Mouse (Mus musculus) thymus, postnatal 10 days (tissue): ENCODE data around the gene Fem1b.
"Not testable (repeated sequence)": the region's sequence is repeated elsewhere in the genome, so short reads cannot be mapped to it uniquely, and the experiment has no call there.

ENCODE experiments used
- DNase-seq, 2 experiments: peaks; one replicate each; pipeline ENCODE4 v3.0.0; 2021; ENCODE audit warnings: low spot score in 2 of 2

The Fem1b gene

DNA sequence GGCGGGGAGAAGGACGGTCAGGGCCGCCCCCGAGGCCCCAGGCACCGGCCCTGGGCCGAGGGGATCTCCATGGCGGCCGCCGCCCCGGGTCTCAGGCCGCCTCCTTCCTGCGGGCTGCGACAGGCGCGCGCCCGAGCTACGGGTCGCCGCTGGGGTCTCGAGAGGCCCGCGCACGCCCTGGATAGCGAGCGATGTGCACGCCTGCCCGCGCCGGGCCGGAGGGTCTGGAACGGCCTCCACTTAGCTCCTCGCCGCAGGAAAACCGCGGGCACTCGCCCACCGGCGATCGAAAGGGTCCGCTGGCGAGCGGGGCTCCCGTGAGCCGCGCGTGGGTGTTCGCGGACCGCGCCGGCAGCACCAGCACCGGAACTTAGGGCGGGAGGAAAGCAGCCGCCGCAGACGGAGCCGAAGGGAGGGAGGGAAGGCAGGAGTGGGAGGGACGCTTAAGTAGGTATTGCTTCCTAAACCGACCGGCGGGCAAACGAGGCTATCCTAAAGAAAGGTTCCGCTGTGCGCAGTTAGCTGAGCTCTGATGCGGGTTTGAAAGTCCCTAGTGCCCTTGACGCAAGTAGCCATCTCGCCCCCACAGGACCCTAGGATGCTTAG, at the start of gene Fem1b:
Gene Fem1b, minus strand, starts transcription at position 419 of the 606 bp plus-strand sequence.
- DNase-seq, result peak; percentile 84 to 89

DNA sequence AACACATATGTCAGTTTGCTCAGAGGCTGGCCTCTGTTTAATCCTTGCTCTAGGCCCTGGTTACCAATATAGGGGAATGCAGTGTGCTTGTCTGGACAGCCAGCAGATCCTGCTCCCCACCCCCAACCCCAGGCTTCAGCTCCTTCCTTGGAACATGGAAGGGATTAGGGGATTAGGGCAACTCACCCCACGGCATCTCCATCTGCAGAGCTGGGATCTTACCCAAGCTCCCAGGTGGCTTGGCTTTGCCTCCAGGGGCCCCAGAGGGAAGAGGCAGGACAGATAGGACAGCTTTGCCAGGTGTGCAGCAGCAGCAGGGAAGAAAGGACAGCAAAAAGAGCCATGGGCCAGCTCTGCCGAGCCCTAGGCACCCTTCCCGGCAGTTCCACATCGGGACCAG, 49.1 kb upstream of the Fem1b start:
- DNase-seq, result no peak

DNA sequence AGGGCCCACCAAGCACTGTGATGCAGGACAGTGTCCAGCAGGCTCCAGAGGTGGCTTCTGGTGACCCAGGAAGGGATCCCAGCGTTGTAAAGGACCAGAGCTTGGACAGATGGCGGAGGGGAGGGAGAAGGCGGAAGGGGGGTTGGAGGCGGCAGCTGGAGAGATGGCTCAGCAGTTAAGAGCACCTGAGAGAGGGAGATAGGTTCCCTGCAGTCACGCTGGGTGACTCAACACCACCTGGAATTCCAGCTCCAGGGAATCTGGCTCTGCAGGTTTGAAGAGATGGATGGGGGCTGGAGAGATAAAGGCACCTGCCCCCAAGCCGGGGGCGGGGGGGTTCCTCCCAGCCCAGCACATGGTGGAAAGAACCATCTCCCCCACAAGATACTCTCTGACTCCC, 48.4 kb upstream of the Fem1b start:
- DNase-seq, result not testable (repeated sequence)

DNA sequence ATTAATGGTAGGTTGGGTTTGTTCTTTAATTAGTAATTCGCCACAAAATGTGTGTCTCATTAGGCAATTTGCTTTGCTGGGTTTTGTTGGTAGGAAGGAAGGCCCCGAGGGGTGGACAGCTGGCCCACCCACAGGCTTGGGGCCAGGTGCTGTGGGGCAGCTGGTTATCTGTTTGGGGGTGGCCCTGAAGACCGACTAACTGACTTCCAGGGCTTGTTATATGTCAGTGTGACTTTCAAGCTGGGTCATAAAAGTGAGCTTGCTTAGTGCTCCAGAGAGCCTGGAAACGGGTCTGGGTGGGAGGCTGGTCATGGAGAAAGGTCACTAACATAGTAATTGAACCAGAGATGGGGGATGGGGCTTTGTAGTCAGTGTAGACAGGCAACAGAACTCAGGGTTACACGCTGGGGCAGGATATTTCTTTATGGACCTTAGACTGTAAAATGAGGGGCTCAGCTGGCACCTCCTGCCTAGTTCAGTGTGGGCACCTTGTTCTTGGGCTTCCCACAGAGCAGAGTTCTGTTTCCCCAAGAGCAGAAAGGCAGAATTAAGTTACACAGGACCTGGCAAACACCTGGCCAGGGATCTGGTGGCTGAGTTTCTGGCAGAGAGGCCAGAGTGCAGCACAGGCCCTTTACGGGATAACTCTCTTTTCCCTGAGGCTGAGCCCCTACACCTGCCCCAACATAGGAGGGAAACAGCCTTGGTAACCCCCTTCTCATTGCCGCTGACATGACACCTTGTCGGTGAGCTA, 46.7 kb upstream of the Fem1b start:
- DNase-seq, result no peak

DNA sequence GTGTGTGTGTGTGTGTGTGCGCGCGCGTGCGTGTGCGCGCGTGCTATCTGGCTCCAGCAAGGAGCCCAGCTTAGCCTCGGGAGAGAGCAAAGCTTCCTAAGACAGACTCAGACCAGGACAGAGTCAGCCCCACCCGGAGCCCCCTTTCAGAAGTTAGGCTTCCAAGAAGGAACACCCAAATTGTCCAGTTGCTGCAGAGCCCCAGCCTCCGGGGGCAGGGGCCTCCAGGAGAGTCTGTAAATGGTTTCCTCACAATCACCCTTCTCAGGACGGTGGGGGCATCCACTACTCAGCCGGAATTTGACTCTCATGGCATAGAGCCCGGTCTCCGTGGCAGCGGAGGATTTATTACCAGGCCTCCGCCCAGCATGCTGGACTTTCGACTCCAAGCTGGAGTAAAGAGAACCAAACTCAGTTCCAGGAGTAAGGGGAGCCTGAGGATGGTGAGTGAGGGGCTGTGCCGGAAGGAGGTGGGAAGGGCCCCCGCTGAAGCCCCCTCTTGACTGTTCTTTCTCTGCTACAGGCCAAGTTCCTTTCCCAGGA, 46.1 kb upstream of the Fem1b start, which contains the start of gene Calml4:
Gene Calml4, plus strand, starts transcription at position 362 of the 543 bp plus-strand sequence.
- DNase-seq, result no peak

DNA sequence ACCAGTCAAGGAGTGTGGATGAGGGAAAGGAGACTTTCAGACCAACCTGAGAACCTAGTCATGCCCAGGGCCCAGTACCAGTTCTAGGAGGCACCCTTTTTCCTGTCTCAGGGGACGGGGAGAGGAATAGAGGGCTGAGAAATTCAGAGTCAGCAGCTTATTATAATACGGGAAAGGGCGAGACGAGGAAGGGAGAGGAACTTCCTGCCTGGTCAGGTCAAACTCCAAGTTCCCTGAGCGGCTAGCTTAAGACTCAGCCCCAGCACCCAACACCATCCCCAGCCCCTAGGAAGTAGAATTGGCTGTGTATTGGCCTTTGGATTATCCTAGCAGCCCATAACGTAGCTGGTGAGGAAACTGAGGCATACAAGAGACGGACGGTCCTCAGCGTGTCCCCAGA, 45.5 kb upstream of the Fem1b start:
- DNase-seq, result no peak

DNA sequence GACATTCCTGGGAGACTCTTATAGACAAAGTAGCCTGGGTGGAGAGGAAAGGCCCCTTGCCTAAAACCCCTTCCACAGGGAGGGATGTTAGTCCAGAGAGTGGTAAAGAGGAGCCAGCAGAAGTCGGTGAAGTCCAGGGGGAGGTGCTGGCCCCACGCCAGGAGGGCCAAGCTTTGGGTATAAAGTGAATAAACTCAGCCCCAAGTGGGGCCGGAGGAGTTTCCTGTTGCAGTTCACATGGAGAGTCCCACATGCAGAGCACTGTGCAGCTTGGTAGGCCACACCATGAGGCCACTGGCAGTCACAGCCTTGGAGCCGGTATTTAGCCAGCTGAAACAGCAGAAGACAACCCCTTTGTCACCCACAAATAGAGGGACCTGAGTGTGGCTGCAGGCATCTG, 42.7 kb upstream of the Fem1b start:
- no peak for DNase-seq

DNA sequence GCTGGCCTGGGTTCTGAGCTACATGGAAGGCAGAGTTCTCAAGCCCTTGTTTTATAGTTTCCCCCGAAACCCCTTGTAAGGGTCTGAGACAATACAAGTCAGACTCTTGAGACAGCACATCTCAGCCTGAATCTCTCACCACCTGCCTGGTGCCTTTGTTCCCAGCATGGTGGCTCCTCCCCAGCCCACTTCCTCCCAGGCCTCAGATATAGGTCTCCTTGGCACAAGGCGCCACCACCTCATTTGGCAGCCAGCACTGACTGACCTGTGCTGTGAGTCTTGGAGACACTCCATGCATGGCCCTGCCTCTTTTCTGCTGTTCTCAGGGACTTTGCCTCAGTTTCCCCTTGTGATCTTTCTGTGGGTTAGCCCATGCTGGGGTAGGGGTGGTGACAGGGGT, 39.8 kb upstream of the Fem1b start:
- DNase-seq, result peak; percentile 72 to 78

DNA sequence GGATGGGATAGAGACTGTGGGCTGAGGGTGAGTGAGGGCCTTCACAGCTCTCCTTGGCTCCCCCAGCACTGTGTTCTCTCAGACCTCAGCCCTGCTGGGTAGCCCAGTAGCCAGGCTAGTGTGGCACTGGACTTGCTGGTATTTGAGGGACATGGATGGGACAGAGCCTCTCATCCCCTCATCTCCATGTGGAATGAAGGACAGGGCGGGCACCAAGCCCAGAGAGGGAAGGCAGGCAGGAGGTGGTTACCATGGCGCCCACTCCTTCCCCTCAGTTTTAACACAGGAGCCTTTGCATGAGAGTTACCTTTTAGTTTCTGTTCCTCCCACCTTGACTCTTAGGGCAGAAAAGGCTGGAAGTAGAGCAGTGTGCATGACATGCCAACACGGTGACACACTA, 36.9 kb upstream of the Fem1b start:
- DNase-seq, result no peak

DNA sequence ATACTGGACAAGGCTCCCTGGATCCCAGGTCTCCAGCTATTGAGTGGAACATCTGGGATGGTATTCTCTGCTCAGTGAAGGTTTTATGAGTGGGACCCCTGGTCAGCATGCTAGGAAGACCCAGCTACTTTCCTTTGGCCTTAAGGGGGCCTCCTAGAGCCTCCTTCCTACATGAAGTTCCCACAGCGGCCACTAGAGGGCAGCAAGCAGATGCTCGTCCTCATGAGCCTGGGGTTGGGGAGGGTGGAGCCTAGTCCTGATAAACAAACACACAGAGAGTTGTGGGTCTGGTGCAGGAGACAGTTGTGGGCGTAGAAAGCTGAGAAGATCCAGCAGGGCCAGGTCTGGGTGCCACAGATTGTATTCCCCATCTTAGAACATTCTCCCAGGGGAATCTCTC, 36.0 kb upstream of the Fem1b start:
- peak; percentile 70 to 89 for DNase-seq

DNA sequence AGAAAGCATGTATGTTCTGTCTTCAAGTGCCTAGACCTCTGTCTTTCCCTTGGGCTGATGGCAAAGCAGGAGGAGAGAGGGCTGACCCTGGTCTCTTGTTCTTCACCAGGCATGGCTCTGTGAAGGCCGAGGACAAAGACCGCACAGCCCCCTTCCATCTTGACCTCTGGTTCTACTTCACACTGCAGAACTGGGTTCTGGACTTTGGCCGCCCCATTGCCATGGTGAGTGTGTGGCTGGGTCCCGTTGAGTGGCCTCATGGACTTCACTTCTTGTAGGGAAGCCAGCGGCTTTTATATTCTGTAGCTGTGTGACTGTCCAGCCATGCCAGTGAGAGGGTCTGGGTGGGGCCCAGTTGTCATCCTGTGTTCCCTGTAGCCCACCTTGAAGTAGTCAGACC, 32.7 kb upstream of the Fem1b start:
- DNase-seq, result no peak

DNA sequence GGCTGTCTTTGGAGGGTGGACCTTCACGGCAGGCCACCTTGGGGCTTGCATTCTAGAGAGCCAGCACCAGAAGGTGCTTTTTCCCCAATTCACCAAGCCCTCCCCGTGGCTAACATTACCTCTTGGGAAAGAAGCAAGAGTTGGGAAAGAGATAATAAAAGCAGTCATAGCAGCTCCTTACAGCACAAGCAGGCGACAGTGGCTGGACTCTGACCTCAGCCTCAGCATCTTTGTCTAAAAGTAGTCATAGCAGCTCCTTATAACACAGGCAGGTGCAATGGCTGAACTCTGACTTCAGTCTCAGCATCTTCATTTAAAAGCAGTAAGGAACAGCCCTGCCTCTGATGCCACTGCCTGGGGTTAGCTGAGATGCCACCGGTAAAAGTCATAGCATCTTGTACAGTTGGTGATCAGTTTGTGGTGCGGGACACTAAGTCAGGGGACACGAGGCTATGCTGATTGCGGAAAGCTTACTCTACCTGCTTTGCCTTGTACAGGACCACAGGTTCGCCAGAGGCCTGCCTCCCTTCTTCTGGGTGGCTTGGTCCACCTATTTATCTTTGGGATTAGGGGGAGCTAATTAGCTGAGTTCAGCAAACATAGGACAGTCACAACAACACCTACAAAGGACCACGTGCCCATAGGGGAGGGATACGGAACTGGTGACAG, 31.8 kb upstream of the Fem1b start:
- no peak for DNase-seq

DNA sequence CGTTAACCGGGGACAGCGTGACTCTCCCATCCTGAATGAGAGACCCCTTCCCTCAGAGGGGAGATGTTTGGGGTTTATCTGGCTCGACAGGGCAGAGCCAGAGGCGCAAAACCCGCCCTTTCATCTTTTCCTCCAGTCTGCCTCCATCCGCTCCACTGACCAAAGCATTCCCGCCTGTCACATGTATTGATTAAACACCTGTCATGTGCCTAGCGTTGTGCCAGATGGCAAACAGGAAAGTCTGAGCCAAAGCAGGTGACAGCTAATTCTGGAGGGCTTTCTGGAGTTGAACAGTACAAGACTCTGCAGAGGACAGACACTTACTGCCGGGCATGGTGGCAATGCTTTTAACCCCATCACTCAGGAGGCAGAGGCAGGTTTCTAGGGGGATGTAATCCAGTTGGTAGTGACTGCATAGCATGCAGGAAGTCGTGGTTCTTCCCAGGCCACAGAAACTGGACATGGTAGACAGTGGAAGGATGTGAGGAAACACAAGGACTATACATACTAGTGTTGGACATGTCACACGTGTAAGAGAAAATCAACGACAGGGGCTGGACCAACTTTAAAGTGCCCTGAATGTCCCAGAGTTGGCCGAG, 27.5 kb upstream of the Fem1b start:
- no peak for DNase-seq

DNA sequence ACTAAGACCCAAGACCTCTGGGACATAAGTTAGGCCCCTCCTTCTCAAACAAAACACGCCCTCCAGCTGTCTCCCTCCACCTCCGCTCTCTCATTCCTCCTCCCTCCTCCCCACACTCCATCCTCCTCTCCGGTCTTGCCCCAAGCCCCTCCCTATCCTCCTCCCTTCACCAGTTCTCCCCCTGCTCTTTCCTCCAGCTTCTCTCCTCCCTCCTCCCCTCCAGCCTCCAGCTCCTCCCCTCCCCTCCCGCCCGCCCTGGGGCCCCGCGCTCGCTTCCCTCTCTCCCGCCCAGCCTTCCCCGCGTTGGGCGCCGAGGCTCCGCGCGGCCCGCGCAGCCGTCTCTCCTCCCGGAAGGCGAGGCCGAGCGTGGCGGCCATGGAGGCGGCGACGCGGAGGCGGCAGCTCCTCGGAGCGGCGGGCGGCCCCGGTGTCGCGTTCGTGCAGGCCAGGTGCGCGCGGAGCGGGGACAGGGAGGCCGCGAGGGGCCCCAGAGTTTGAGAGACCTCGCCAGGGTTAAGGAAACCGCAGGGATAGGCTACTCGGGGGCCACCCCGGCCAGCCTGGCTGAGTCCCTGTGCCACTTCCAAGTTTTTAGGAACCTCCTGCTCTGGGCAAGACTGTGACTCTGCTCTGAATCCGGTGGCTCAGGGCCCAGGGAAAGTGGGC, 26.9 kb upstream of the Fem1b start, which contains the start of gene Cln6:
Gene Cln6, plus strand, starts transcription at position 280 of the 666 bp plus-strand sequence.
- DNase-seq, result peak; percentile 72 to 79

DNA sequence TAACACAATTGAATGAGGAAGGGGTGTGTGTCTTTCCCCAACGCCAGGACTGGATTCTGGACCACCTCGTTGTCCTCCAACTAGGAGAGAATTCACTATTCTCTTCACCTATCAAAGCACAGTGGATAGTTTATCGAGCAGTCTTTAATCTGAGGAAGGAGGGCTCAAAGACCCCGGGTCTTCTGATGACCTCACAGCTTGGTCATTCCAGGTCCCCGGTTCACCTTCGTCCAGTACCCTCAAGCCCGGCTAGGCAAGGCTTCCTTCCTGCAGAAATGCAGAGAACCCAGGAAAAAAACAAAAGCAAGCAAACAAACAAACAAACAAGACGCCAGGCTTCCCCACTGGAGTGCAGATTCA, 26.4 kb upstream of the Fem1b start:
- DNase-seq, result no peak

DNA sequence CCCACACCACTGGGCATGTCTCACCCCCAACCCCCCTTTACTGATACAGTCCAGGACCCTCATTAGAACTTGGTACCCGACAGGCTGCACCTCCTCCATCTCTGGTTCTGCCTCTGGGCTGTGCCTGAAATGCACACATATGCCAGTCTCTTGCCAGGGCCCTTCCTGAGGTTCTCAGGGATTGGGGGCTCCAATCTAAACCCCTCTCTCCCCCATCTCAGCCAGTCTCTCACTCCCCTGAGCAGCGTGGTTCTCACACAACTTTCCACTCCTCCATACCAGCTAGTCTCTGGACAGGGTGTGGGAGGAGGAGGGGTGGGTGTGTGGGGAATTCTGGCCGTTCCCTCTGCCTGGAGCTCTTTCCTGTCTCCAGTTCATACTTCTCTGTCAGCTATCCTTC, 25.9 kb upstream of the Fem1b start:
- no peak for DNase-seq

DNA sequence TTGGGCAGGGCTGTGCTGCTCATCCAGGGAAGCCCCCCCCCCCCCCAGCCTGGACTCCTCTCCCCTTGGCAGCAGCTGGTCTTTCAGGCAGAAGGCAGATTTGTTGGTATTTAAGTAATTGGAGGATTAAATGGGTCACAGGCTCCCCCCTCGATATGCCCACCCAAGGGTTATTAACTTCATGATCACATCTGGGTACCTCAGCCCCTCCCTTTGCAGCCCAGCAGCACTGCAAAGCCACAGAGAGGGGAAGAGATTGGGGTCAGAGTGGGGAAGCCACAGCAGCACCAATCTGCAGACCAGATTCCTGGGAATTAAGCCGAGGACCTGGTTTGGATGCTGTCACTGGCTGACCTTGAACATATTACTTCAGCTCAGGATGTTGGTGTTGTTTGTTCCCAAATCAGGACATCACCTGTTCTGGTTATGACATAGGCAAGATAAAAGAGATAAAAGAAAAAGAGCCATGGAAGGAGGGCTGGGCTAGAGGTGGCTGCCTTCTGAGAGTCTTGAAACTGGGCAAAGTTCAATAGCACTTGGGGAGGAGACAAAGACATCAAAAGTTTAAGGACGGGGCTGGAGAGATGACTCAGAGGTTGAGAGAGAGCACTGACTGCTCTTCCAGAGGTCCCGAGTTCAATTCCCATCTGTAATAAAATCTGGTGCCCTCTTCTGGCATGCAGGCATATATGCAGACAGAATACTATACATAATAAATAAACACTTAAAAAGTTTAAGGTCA, 24.1 kb upstream of the Fem1b start:
- no peak for DNase-seq

DNA sequence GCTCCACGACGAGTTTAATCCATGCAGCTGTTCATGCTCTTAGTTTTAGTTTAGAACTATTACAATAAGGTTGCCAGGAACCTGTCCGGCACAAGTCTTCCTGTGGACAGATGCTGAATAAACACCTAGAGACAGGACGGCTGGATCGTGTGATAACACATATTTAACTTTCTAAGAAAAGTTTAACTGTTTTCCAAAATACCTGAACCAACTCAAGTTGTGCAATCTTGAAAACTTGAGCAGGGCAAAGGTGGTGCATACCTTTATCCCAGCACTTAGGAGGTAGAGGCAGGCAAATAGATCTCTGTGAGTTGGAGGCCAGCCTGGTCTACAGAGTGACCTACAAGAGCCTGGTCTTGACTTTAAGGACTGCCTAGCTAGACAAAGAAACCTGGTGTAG, 23.2 kb upstream of the Fem1b start:
- no peak for DNase-seq

DNA sequence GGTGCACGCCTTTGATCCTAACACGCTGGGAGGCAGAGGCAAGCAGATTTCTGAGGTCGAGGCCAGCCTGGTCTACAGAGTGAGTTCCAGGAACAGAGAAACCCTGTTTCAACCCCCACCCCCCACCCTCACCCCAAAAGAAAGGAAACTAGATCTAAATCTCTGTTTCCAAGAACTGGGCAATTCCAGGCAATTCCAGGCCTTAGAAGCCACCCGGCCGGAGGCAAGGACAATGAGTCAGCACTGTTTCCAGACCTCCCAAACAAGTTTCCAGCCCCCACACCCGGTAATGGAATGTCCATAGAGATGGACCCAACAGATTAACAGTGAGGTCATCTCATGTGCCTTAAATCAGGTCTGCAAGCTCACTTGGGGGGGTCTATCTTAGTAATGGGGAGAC, 18.1 kb upstream of the Fem1b start:
- DNase-seq, result no peak

DNA sequence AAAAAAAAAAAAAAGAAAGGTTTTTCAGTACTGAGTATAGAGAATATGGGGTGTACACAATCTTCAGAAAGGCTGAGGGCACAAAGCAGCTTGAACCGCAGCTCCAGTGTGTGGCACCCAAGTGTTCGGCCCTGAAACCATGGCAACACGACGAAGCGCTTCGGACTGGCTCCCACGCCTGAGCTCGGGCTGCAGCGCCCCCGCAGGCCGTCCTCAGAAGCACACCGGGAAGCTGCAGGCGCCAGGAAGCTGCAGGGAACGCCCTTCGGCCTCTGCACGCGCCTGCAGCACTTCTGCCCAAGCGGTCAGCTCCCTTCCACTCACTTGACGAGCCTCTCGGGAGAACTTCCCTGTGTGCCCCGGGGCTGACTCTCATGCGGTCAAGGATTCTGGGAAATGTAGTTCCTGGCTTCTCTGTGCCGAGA, 16.9 kb upstream of the Fem1b start:
- peak; percentile 81 to 89 for DNase-seq
